Mouse (Mus musculus): Measurements from ENCODE around the gene Dusp10. TPM values are rescaled to one million over a fixed set of nuclear protein-coding genes. Genes with fewer than 3 reads are reported as not detected.
A peak's percentile ranks its signal among the peaks of the same experiment; 100 is the strongest.

The Dusp10 gene
- polyA plus RNA-seq, 1 experiment from 2014 or later = 6.7 TPM

GRCm38 (mm10) chr1:184065589-184066361, 52.7 kb downstream of the Dusp10 start:
- H3K27ac ChIP-seq = peak overlapping the region; percentile 87
- DNase-seq (ENCODE audit: low spot score) = peak; percentile 47
- WGBS = 70% methylated on average over 13 of the region's 13 CpGs

GRCm38 (mm10) chr1:184066460-184067287, 53.6 kb downstream of the Dusp10 start:
- H3K27me3 ChIP-seq (ENCODE audit: insufficient read depth, poor library complexity, severe bottlenecking) = no peaks in the 10 kb centered on the region
- peaks cover 29% of the 10 kb centered on the region for H3K4me1 ChIP-seq (replicated peaks)
- no peak overlapping the region for H3K4me3 ChIP-seq
- DNase-seq (ENCODE audit: low spot score) = no peak
- H3K27ac ChIP-seq = peak overlapping the region; percentile 87
- 65% methylated on average over 11 of the region's 11 CpGs for WGBS
- H3K9me3 ChIP-seq = no peaks in the 10 kb centered on the region
- H3K36me3 ChIP-seq = peaks cover 28% of the 10 kb centered on the region

More at GRCm38 (mm10) chr1:184065589-184066361, 52.7 kb downstream of the Dusp10 start:
- peaks cover 33% of the 10 kb centered on the region for H3K4me1 ChIP-seq (replicated peaks)
- no peaks in the 10 kb centered on the region for H3K9me3 ChIP-seq
- peaks cover 19% of the 10 kb centered on the region for H3K36me3 ChIP-seq
- no peaks in the 10 kb centered on the region for H3K27me3 ChIP-seq (ENCODE audit: insufficient read depth, poor library complexity, severe bottlenecking)
- no peak overlapping the region for H3K4me3 ChIP-seq

- Histone ChIP-seq H3K9me3 (no peaks in the 10 kb centered on the region), H3K36me3 (peaks cover 36% of the 10 kb centered on the region), H3K27me3 (ENCODE audit: insufficient read depth, poor library complexity, severe bottlenecking) (no peaks in the 10 kb centered on the region), H3K4me3 (no peak overlapping the region), H3K27ac (no peak overlapping the region), H3K4me1 (replicated peaks) (peaks cover 29% of the 10 kb centered on the region)
- DNase-seq (ENCODE audit: low spot score) = no peak
- 95% methylated on average over 18 of the region's 18 CpGs for WGBS
These were observed 54.8 kb downstream of the Dusp10 start for GRCm38 (mm10) chr1:184067704-184068558.

- H3K36me3 ChIP-seq = peaks cover 46% of the 10 kb centered on the region
- no peak for DNase-seq (ENCODE audit: low spot score)
- H3K9me3 ChIP-seq = no peaks in the 10 kb centered on the region
- no peak overlapping the region for H3K4me3 ChIP-seq
- H3K4me1 ChIP-seq (replicated peaks) = peaks cover 29% of the 10 kb centered on the region
- WGBS = 96% methylated on average over 12 of the region's 12 CpGs
- H3K27me3 ChIP-seq (ENCODE audit: insufficient read depth, poor library complexity, severe bottlenecking) = no peaks in the 10 kb centered on the region
- no peak overlapping the region for H3K27ac ChIP-seq
These were observed 55.9 kb downstream of the Dusp10 start for GRCm38 (mm10) chr1:184068971-184069370.

- 90% methylated on average over 6 of the region's 6 CpGs for WGBS
- H3K27ac ChIP-seq = no peak overlapping the region
- no peak overlapping the region for H3K4me3 ChIP-seq
- no peaks in the 10 kb centered on the region for H3K4me1 ChIP-seq (replicated peaks)
- no peak for DNase-seq (ENCODE audit: low spot score)
- no peaks in the 10 kb centered on the region for H3K27me3 ChIP-seq (ENCODE audit: insufficient read depth, poor library complexity, severe bottlenecking)
- H3K36me3 ChIP-seq = peaks cover 29% of the 10 kb centered on the region
- no peaks in the 10 kb centered on the region for H3K9me3 ChIP-seq
These were observed 63.0 kb downstream of the Dusp10 start for GRCm38 (mm10) chr1:184076065-184076464.

GRCm38 (mm10) chr1:184076756-184077155, 63.7 kb downstream of the Dusp10 start:
- H3K4me3 ChIP-seq = no peak overlapping the region
- H3K9me3 ChIP-seq = no peaks in the 10 kb centered on the region
- 78% methylated on average over 2 of the region's 2 CpGs for WGBS
- no peak overlapping the region for H3K27ac ChIP-seq
- no peak for DNase-seq (ENCODE audit: low spot score)
- no peaks in the 10 kb centered on the region for H3K27me3 ChIP-seq (ENCODE audit: insufficient read depth, poor library complexity, severe bottlenecking)
- no peaks in the 10 kb centered on the region for H3K4me1 ChIP-seq (replicated peaks)
- H3K36me3 ChIP-seq = peaks cover 22% of the 10 kb centered on the region

GRCm38 (mm10) chr1:184079304-184079703, 66.2 kb downstream of the Dusp10 start:
- Histone ChIP-seq H3K27me3 (ENCODE audit: insufficient read depth, poor library complexity, severe bottlenecking) (no peaks in the 10 kb centered on the region), H3K27ac (no peak overlapping the region), H3K4me3 (no peak overlapping the region), H3K9me3 (no peaks in the 10 kb centered on the region), H3K36me3 (peaks cover 2% of the 10 kb centered on the region), H3K4me1 (replicated peaks) (no peaks in the 10 kb centered on the region)
- no peak for DNase-seq (ENCODE audit: low spot score)
- WGBS = 95% methylated on average over 3 of the region's 3 CpGs

GRCm38 (mm10) chr1:184082661-184083060, 69.6 kb downstream of the Dusp10 start:
- Histone ChIP-seq H3K9me3 (no peaks in the 10 kb centered on the region), H3K4me1 (replicated peaks) (no peaks in the 10 kb centered on the region), H3K4me3 (no peak overlapping the region), H3K27me3 (ENCODE audit: insufficient read depth, poor library complexity, severe bottlenecking) (no peaks in the 10 kb centered on the region), H3K27ac (no peak overlapping the region), H3K36me3 (no peaks in the 10 kb centered on the region)
- 89% methylated on average over 3 of the region's 3 CpGs for WGBS
- no peak for DNase-seq (ENCODE audit: low spot score)

- no peak for DNase-seq (ENCODE audit: low spot score)
- 86% methylated on average over 7 of the region's 7 CpGs for WGBS
- Histone ChIP-seq H3K4me3 (no peak overlapping the region), H3K27me3 (ENCODE audit: insufficient read depth, poor library complexity, severe bottlenecking) (no peaks in the 10 kb centered on the region), H3K27ac (no peak overlapping the region), H3K36me3 (no peaks in the 10 kb centered on the region), H3K9me3 (no peaks in the 10 kb centered on the region), H3K4me1 (replicated peaks) (no peaks in the 10 kb centered on the region)
These were observed 70.1 kb downstream of the Dusp10 start for GRCm38 (mm10) chr1:184083166-184083565.

GRCm38 (mm10) chr1:184084961-184085360, 71.9 kb downstream of the Dusp10 start:
- no peak for DNase-seq (ENCODE audit: low spot score)
- Histone ChIP-seq H3K27ac (no peak overlapping the region), H3K36me3 (no peaks in the 10 kb centered on the region), H3K4me3 (no peak overlapping the region), H3K4me1 (replicated peaks) (no peaks in the 10 kb centered on the region), H3K9me3 (no peaks in the 10 kb centered on the region), H3K27me3 (ENCODE audit: insufficient read depth, poor library complexity, severe bottlenecking) (no peaks in the 10 kb centered on the region)
- WGBS = 84% methylated on average over 3 of the region's 3 CpGs

- DNase-seq (ENCODE audit: low spot score) = no peak
- H3K4me1 ChIP-seq (replicated peaks) = no peaks in the 10 kb centered on the region
- WGBS = 78% methylated on average over 6 of the region's 6 CpGs
- no peak overlapping the region for H3K4me3 ChIP-seq
- H3K27ac ChIP-seq = no peak overlapping the region
- H3K9me3 ChIP-seq = no peaks in the 10 kb centered on the region
- H3K36me3 ChIP-seq = no peaks in the 10 kb centered on the region
- no peaks in the 10 kb centered on the region for H3K27me3 ChIP-seq (ENCODE audit: insufficient read depth, poor library complexity, severe bottlenecking)
These were observed 77.4 kb downstream of the Dusp10 start for GRCm38 (mm10) chr1:184090515-184090914.

GRCm38 (mm10) chr1:184094914-184095313, 81.8 kb downstream of the Dusp10 start:
- no peaks in the 10 kb centered on the region for H3K4me1 ChIP-seq (replicated peaks)
- DNase-seq (ENCODE audit: low spot score) = no peak
- 61% methylated on average over 3 of the region's 3 CpGs for WGBS

More at GRCm38 (mm10) chr1:184094914-184095313, 81.8 kb downstream of the Dusp10 start:
- Histone ChIP-seq H3K9me3 (no peaks in the 10 kb centered on the region), H3K36me3 (no peaks in the 10 kb centered on the region), H3K27me3 (ENCODE audit: insufficient read depth, poor library complexity, severe bottlenecking) (no peaks in the 10 kb centered on the region), H3K4me3 (no peak overlapping the region), H3K27ac (no peak overlapping the region)
